Mouse (Mus musculus) gastrocnemius, postnatal 4 days (tissue): ENCODE measurements around the gene Prmt1. TPM values are rescaled to one million over a fixed set of nuclear protein-coding genes. Genes with fewer than 3 reads are reported as not detected.
A peak's percentile ranks its signal among the peaks of the same experiment; 100 is the strongest.

ENCODE experiments used
- DNase-seq, 2 experiments: peaks; one replicate each; pipeline ENCODE4 v3.0.0; 2021 to 2022; ENCODE audit warnings: low spot score in 2 of 2, mixed read lengths in 2 of 2
- total RNA-seq, 2 experiments: library from RNA; stranded (reverse); gene quantifications; 2 replicates each; pipeline ENCODE4 v1.2.3; 2021

Prmt1 gene
- total RNA-seq, 2 experiments from 2014 or later = 318 to 331 TPM

DNA sequence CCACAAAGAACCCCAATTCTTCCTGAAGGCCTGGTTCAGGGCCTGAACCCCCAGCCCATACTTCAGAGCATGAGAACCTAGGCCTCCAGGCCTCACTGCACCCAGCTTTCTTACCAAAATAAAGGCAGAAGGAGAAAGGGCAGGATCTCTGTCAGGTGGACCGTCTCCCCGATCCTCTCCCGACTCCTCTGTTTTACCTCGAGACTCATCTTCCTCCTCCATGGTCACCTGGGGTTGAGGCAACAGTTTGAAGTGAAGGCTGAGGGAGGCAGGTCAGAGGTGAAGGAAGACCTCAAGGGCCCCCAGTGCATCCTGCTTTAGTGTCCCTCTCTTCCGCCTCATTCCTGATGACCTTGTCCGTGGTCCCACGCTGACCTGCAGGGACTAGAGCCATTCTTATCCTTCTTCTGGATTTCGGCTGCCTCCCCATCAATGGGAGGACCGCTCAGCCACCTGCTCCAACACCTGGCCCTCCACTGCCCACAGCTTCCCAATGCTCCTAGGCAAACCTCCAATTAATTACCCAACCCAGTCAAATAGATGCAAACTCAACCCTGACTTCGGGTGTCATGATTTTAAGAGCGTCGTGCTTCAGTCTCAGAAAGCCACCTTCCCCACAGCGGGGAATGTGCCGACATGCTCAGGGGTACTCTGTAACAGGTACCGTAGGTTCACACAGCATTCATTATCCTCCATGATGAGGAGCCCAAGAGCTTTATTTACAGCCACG is 27.2 kb upstream of the Prmt1 start:
- DNase-seq = no peak

DNA sequence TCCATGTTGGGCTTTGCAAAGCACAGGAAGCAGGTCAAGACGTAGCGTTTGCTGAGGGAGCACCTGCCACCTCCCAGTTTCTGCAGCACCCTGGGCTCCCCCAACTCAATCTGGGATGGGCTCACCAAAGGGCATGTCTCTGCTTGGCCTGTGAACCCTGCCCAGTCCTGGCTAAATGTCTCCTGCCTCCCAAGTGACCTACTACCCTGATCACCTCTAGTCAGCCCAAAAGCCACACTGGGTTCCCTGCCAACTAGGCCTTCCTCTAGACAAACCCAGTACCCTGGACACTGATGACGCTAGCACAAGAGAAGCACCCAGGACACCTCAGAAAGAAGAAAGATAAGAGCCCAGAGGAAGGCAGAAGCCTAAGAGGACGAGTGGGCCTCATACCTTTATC is 26.5 kb upstream of the Prmt1 start:
- no peak for DNase-seq

DNA sequence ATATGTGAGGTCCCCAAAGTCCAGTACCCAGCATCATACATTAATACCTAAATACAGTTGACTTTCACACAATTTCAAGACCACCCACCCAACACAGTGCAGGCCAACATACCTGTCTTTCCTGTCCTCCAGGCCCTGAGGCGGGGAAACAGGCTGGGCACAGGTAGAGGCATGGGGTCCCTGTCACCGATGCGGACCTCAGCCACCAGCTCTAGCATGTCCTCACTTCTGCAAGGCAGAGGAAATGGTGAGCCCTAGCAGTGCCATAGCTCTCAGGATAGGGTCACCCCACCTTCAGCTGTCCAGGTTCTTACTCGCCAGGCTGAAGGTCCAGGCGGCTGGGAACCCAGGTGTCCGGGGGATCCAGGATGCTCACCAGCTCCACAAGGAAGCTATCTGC is 25.6 kb upstream of the Prmt1 start:
- no peak for DNase-seq

DNA sequence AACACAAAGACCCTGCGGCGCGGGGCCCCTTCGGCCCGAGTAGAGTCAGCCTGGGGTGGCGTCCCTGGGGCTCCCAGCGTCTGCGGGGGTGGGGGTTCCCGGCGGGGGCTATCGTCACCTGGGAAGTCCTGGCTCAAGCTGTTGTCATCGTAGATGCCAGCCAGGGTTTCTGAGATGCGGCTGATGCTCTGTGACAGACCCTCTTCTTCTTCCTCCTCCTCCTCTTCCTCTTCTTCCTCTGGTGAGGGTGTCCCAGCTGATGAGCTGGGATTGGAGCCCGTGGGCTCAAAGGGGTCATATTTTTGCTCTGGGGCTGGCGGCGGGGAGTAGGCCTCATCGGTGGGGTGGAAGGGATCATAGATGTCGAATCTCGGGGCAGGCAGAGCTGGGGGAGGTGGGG is 22.0 kb upstream of the Prmt1 start:
- no peak for DNase-seq

DNA sequence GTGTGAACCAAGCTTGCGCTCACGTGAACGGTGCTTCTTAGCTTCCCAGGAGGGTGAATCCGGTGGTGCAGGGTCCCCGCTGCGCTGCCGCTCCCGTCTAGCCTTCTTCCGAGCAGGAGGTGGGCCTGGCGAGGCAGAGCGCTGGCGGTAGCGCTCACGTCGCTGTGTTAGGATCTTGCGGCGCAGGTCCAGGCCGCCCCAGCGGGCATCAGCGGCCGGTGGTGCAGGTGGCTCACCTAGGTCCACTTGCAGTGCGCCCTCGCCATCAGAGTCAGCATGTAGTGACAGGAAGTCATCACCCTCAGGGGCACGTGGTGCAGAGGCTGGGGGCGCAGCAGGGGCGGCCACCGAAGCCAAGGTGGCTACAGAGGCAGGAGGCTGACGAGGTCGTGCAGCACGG is 21.5 kb upstream of the Prmt1 start:
- no peak for DNase-seq

DNA sequence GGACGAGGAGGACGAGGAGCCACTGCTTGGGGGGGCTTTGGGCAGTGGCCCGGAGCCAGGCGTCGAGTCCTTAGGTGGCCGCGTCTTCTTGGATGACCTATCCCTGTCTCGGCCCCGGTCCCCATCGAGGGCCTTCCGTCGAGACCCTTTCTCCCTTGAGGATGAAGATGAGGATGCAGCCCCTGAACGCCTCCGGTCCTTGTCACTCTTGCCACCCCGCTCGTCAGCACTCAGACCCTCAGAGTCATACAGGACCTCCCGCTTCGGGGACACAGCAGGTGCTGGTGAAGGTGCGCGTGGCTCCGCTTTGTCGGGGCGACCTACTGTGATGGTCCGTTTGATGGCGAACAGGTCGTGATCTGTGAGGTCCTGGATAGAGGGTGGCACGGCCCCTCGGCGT is 20.8 kb upstream of the Prmt1 start:
- DNase-seq = no peak

DNA sequence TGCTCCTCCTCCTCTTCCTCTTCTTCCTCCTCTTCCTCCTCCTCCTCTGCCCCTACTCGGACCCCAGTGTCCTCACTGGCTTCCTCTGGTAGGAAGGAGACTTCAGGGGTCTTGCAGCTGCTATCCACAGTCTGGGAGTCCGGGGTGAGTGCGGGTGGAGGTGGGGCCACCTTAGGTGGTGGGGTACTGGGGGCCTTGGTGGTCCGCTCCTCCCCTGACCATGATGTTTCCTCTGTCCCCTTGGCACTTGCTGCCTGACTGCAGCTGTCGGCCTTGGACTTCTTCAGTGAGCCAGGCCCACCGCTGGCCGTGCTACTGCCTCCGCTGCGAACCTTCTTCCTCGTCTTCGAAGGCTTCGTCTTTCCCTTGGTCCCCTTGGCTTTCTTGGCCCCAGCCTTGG is 20.1 kb upstream of the Prmt1 start:
- no peak for DNase-seq

DNA sequence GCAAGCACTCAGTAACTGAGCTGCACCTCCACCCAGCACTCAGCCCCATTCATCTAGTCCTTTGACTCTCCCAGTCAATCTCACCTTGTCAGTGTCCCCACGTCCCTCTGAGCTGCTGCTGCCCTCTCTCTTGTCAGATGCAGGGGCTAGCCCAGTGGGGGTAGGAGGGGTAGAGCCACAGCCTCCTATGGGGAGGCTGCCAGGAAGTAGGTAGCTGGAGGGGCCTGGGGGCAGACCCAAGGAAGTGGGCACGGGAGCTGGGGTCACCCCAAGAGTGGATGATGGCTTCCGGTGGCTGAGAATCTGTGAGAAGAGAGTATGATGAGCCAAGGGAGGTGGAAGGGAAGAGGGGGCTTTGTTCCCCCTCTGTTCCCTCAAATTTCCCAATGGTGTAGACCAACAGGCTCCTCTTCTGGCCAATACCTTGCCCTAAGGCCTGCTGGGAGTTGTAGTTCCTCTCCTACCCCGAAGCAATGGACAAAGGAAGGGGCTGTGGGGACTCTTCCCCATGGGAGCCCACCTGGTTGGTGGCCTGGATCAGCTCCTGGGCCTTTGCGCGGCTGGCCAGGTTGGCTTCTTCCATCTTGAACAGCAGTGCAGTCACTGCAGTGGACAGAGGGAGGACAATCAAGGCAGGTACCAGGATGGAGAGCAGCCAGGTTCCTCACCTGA is 19.1 kb upstream of the Prmt1 start:
- DNase-seq = no peak

DNA sequence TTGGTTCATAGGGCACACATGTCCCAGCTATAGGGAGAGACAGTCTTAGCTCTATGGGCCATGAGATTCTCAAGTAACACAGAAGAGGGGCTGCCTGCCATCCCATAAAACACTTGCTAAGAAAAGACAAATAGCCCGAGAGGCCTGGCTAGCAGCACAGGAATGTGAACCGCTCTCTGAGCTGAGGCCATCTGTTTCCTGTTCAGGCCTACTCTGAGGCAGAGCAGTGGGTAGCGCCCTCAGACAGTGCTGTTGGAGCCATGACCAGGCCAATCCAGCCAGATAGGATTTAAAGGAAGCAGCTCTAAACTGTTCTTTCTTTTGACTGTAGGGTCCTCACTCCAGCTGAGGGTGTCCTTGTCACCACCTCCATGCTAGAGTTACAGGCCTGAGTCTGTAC is 18.2 kb upstream of the Prmt1 start:
- no peak for DNase-seq

DNA sequence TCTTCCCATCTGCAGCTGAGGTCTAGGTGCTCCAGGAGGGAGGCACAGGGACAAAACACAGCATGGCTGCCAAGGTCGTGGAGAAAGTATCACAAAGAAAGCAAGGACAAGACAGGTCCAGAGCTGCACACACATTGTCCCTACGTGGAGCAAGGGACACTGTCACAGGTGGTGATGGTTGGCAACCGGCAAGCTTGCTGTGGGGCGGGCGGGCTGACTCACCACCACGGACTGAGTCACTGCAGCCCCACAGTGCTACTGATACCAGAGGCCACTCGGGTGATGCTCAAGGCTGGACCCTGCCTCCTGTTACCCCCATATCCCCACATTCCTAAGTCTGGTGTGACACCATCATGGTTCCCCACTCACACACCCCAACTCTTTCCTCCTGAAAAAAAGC is 16.1 kb upstream of the Prmt1 start:
- DNase-seq = no peak

DNA sequence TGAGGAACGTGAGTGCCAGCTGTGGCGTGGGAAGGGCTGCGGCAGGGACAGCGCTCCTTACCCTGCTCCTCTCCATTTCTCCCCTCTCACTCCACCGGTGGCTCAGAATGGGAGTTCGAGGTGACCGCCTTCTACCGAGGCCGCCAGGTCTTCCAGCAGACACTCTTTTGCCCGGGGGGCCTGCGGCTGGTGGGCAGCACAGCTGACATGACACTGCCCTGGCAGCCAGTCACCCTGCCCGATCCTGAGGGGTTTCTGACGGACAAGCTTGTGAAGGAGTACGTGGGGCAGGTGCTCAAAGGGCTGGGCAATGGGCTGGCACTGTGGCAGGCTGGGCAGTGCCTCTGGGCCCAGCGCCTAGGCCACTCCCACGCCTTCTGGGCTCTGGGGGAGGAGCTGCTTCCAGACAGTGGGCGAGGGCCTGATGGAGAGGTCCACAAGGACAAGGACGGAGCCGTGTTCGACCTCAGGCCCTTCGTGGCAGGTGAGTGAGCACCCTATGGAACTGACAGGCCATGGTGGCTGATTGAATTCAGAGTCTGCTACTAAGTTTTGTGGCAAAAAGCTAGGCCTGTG is 14.3 kb upstream of the Prmt1 start:
- DNase-seq = no peak

DNA sequence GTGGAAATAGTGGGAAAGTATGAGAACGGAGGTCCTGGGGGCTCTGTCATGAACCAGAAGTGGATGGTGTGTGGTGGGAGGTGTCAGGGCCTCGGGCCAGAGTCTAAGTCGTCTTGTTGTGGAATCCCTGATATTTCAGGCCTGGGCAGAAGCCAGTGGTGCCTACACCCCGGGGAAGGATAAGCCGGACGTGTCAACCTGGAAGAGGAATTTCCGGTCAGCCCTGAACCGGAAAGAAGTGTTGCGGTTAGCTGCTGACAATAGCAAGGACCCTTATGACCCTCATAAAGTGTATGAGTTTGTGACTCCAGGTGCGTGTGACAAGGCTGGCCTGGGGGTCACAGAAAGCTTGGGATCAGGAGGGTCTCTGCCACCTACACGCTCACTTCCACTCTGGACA is 13.4 kb upstream of the Prmt1 start:
- DNase-seq = no peak

DNA sequence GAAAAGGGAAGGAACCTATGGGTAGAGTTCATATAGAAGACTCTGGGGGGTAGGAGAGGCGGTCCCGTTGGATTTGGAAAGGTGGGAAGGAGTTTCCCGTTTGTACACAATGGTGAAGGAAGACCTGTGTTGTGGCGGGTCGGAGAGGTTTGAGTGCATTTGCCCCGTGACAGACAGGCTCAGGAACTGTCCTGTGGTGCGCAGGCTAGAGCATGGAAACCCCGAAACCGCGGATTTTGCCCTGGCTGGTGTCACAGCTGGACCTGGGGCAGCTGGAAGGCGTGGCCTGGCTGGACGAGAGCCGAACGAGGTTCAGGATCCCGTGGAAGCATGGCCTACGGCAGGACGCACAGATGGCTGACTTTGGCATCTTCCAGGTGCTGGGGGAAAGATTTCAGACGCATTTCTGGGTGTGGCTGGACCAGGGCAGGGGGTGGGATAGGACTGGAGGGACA is 12.2 kb upstream of the Prmt1 start, which contains the start of gene Bcl2l12:
TSS of gene Bcl2l12 (minus strand) at position 212 of the 455 bp plus-strand sequence.
- DNase-seq = peak in 1 of 2 experiments; percentile 70

DNA sequence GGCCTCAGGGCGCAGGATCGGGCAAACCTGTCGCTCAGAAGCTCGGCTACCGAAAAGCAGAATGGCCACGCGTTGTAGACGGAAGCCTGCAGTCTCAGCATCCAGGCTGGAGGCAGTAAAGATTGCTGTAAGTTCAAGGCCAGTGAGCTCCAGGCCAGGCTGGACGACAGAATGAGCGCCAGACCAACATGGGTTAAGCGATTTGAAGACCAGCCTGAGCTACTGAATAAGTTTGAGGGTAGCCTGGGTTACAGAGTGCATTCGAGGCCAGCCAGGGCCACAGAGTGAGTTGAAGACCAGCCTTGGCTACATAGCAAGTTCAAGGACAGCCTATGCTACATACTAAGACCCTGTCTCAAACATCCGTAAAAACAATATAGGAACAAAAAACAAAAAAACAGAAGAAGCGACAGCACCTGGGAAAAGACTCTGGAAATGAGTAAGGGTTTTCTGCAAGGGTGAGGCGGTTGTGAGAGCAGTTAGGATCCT is 11.6 kb upstream of the Prmt1 start:
- no peak for DNase-seq

DNA sequence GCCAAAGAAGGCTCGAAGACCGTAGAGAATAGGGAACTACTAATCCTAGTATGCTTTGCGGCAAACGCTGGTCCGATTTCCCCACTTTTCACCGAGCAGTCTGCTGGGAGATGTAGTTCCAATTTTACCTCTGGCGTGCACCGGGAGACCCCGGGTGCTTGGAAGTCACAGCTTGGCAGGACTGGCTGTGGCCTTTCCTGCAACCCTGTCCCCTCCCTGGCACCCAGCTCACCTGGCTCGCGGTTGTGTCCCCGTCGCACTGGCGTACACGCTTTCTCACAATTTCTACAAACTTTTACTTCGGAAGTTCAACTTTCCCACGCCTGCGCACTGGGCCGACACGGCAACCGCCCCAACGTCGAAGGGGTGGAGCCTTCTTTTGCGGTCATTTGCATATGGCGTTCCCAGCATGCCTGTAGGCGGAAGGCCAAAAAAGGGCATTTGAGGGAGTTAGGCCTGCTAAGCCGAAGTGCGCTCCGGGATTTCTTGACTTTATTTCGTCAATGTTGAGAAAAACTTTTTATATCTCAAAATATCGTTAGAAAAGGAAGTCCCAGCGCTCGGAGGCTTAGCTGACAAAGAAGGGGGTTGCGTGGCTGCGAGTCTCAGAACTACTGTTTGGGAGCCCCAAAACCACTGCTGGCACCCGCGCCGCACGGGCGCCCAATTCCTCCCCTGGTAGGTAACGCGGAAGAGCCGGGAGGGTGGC is 11.0 kb upstream of the Prmt1 start, which contains the start of gene Irf3:
TSS of gene Irf3 (plus strand) at position 418 of the 709 bp plus-strand sequence.
- peak; percentile 86 to 98 for DNase-seq

DNA sequence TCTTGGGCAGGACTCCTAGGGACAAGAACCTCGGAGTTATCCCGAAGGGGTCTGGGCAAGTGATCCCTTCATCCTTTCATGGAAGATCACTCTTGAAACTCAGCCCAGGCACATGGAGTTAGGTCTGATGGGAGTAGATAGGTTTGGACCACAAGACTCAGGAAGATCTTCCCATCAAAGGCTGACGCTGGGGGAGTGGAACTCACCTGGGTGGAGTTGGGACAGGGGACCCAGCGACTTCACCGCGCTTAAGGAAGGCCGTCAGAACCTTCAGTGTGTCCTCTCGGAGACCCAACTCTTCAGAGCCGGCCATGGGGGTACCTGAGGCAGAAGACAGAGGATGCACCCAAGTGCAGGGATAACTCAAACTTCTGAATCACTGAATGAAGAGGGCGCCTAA is 10.3 kb upstream of the Prmt1 start:
- DNase-seq = no peak

DNA sequence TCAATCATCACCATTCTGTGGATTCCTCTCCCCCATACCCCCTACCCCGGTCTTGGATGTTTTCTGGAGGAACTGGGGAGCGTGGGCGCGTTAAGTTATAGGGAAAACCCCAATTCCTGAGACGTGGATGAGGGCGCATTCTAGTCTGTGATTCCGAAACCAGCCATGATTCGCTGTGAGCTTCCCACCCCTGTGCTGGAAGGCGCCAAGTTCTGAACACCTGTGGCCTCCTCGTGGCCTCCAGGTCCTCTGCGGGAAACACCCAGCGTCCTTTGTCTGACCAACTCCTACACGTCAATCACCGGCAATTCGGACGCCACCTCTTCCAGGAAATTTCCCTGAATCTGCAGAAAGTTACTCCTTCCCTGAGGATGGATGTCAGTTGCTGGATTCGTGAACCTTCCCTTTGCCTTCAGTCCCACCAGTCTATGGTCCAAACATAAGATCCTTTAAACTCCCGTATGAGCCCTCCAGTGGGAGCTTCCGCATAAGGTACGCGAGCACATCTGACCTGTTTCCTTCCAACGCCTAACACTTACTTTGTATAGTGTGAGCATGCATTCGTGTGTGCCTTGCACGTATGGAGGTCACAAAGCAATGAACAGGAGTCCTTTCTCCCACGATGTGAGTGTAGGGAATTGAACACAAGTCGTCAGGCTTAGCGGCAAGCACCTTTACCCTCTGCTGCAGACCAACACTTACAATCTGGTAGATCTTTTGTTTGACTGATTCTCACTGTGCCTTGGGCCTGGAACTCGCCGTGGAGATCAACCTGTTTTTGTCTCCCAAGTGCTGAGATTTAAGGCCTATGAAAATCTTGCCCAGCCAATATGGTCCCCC is 731 bp upstream of the Prmt1 start:
- no peak for DNase-seq

DNA sequence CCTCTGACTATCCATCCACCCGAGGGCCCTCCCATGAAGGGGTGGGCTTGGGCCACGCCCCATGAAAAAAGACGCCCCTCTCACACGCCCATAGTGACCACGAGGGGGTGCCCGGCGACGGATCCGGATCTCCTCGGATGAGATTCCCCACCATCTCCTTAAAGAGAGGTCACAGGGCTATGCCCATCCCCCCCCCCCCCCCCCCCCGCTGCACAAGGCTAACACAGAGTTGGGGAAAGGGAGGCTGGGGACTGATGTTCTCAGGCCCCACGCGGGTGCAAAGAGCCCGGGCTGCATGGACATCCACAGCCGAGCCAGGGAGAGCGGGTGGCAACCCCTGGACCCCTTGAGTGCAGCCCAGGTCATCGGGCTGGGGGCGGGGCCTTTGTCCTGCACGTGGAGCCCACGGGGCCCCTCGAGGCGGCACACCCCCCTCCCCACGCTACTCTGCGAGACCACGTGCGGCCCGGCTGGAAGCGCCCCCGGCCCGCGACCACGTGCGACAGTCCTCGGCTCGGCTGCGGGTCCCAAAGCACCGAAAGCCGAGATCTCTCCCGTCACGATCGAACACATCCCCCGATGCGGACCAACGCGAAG is 675 bp downstream of the Prmt1 start:
- DNase-seq = peak; percentile 76 to 83

DNA sequence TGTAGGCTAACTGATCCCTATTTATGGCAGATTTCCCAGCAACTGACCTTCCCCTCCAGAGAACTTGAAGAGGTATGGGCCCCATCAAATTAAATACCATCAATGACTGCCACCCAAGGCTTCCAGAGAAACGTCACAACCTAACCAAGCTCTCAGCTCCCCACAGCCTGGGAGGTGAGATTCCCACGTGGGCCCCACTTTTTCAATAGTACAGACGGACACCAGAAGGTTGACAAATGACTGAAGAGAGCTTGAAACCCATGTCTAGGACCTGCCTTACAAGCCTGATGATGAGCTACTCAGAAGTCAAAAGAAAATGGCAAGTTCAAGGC is 1.6 kb downstream of the Prmt1 start:
- DNase-seq = no peak
